Mouse (Mus musculus): ENCODE measurements around the gene Mrc1.

- no peak for TF ChIP-seq CTCF (conservative IDR thresholded peaks at IDR 0.05; ENCODE audit: low read length)
- no peak for TF ChIP-seq NANOG (IDR thresholded peaks at IDR 0.05; ENCODE audit: borderline replicate concordance, low read length)
These were observed 18.5 kb upstream of the Mrc1 start for GRCm38 (mm10) chr2:14210731-14211130.

Measured in E14TG2a.4 (cell line).